Mouse (Mus musculus) WW6 (cell line): ENCODE data around the gene Lrch1.

ENCODE experiments used
- DNase-seq: peaks from one replicate; pipeline ENCODE4 v3.0.0-alpha.2; 2013; ENCODE audit warnings: low read depth, low spot score

The Lrch1 gene

DNA sequence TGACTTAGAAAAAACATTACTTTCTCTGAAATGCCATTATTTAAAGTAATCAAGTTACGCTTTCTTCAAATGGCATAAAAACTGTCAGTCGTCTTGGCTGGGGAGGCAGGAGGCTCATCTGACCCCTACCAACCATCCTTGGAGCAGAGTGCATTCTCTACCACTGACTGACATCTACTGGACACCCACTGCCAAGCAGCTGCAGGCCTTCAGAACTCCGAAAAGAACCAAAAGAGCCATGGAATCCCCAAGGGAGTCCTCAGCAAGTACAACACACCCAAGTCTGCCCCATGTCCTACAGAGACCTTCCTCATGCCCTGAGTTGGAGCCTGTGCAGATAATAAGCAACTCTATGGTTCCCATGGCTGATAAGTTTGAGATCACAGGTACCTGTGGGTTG lies 224.1 kb downstream of the Lrch1 start:
- no peak for DNase-seq

DNA sequence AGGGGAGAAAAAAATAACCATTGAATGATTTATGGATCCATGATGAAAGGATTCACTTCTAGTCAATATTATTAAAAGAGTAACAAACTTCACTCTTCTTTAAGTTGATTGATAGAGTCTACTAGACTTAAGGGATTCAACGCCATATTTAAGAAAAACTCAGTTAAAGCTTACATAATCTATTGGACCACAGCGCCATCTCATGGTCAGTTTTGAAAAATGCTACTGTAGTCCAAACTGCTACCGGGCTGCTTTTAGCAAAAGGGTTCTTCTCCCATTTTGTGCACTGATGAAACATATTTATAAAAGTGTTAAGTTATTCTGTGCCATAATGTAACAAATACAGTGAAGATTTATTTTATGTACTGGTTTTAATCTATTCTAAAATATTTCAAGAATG lies 238.6 kb downstream of the Lrch1 start:
- no peak for DNase-seq
